Mouse (Mus musculus) neural tube, embryonic 11.5 days (tissue): ENCODE results near the gene Ginm1. TPM values are rescaled to one million over a fixed set of nuclear protein-coding genes. Genes with fewer than 3 reads are reported as not detected.

Source experiments
- ATAC-seq: fragments of 200-750 bp; cut with Nextera tagmentation; 2 replicates; pipeline ENCODE4 v1.8.0; 2017; ENCODE audit warnings: moderate number of reproducible peaks, mild to moderate bottlenecking, moderate TSS enrichment, moderate library complexity; ENCODE audit not compliant: insufficient read depth, low FRiP score, low TSS enrichment
- DNase-seq: peaks from one replicate; pipeline ENCODE4 v3.0.0-alpha.2; 2015; ENCODE audit warnings: low spot score
- H3K27ac ChIP-seq: fragments of 300-500 bp; sonication (generic); 2 replicates; pipeline ENCODE4 v1.5.1; 2014; ENCODE audit warnings: low read depth, mild to moderate bottlenecking, low read length
- H3K27me3 ChIP-seq: fragments of 300-500 bp; sonication (generic); 2 replicates; pipeline ENCODE4 v1.6.1; 2014; ENCODE audit warnings: mild to moderate bottlenecking, low read length, mixed read lengths; ENCODE audit not compliant: control insufficient read depth, insufficient read depth
- H3K36me3 ChIP-seq: fragments of 300-500 bp; sonication (generic); 2 replicates; pipeline ENCODE4 v1.6.1; 2014; ENCODE audit warnings: mild to moderate bottlenecking, low read length, moderate library complexity, mixed read lengths; ENCODE audit not compliant: control insufficient read depth, insufficient read depth
- H3K4me1 ChIP-seq: fragments of 300-500 bp; sonication (generic); 2 replicates; pipeline ENCODE4 v1.6.1; 2014; ENCODE audit warnings: low read length, mixed read lengths; ENCODE audit not compliant: control insufficient read depth, insufficient read depth
- H3K4me2 ChIP-seq: fragments of 300-500 bp; sonication (generic); 2 replicates; pipeline ENCODE4 v1.6.1; 2014; ENCODE audit warnings: low read depth, mild to moderate bottlenecking, moderate library complexity
- H3K4me3 ChIP-seq: fragments of 300-500 bp; sonication (generic); 2 replicates; pipeline ENCODE4 v1.5.1; 2014; ENCODE audit warnings: low read depth, low read length
- H3K9ac ChIP-seq: fragments of 300-500 bp; sonication (generic); 2 replicates; pipeline ENCODE4 v1.6.1; 2014; ENCODE audit warnings: mild to moderate bottlenecking, low read length
- H3K9me3 ChIP-seq: fragments of 300-500 bp; sonication (generic); 2 replicates; pipeline ENCODE4 v1.6.1; 2016; ENCODE audit warnings: low read length; ENCODE audit not compliant: control insufficient read depth
- WGBS: fragments of 180-500 bp; shearing (Covaris S2); extraction: QIAGEN DNeasy Blood & Tissue Kit; methylation state at CpG from one replicate; pipeline ENCODE4 v1.1.7; 2014; 5-methylcytosine and 5-hydroxymethylcytosine counted together
- polyA plus RNA-seq: library from polyadenylated mRNA; unstranded; fragments of >200 nt; fragmentation: Nextera tagmentation; extraction: Ambion mirVana; gene quantifications from 2 replicates; pipeline ENCODE4 v1.2.1, GENCODE M21; 2014

Gene Ginm1
- 45.4 and 50.7 TPM in 2 replicates for polyA plus RNA-seq

DNA sequence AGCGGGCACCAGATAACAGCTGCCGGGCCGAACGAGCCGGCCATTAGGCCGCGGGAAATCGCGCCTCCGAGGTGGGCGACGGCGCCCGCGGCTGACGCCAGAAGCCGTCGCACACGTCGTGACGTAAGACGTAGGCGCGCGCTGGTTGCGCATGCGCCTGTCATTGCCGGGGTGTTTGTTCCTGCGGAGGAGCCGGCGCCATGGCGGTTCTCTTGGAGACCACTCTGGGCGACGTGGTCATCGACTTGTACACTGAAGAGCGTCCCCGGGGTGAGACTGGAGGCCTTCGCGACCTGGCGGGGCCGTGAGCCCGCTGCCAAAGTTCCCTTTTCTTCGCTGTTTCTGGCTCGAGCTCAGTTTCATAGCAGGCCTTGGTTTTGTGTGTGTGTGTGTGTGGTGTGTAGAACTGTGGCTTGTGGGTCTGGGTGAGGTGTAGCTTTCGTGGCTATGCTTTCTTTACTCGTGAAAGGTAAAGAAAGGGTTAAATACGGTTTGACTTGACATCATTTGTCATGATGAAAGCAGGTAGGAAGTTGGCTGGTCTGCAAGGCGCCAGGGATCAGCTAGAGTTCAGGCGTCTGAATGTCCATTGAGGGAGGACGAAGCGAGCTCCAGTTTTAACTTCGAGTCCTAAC, at the start of gene Ginm1, which contains the start of gene Ppil4:
Gene Ginm1 (minus strand): TSS at position 74 of the 635 bp plus-strand sequence.
Gene Ppil4 (plus strand): TSS at position 141 of the 635 bp plus-strand sequence.
- Histone ChIP-seq H3K27me3 (no peaks in the 10 kb centered on the region), H3K27ac (no peak within 1 kb of the TSS), H3K9me3 (no peaks in the 10 kb centered on the region), H3K4me1 (peaks cover 7% of the 10 kb centered on the region), H3K4me3 (peak within 1 kb of the TSS; percentile 84), H3K4me2 (peak within 1 kb of the TSS; percentile 66), H3K36me3 (peaks cover 4% of the 10 kb centered on the region), H3K9ac (peak within 1 kb of the TSS; percentile 94)
- peak; percentile 95 for DNase-seq
- WGBS = under 1% methylated on average over 52 of the region's 52 CpGs
- ATAC-seq = peak; percentile 90

DNA sequence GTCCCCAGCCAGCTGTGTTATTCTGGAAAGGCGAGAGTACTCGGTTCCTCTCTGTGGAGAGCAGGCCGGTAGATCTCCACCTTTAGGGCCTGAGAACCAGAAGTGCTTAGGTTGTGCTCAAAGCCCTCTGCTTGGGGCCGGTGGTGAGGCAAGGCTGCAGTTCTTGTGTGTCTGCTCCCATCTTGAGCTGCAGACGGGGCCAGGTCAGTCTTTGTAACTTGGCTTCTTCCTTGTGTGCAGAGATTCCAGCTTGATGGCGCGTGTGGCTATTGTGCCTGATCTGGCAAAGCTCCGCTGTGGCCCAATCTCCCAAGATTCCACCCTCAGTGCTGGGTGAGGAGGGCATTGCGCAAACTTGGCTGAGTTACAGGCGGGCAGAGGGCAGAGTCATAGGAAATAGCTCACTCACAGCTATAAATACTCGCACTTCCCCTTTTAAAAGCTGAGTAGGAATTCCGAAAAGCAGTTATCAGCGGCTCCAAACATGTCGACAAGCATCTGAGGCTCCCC, 49.0 kb upstream of the Ginm1 start:
- Histone ChIP-seq H3K4me1 (no peaks in the 10 kb centered on the region), H3K27me3 (no peaks in the 10 kb centered on the region), H3K9me3 (no peaks in the 10 kb centered on the region), H3K4me2 (no peak overlapping the region), H3K9ac (no peak overlapping the region), H3K4me3 (no peak overlapping the region), H3K27ac (no peak overlapping the region), H3K36me3 (no peaks in the 10 kb centered on the region)
- ATAC-seq (no peak), DNase-seq (no peak)
- WGBS = 74% methylated on average over 14 of the region's 14 CpGs

DNA sequence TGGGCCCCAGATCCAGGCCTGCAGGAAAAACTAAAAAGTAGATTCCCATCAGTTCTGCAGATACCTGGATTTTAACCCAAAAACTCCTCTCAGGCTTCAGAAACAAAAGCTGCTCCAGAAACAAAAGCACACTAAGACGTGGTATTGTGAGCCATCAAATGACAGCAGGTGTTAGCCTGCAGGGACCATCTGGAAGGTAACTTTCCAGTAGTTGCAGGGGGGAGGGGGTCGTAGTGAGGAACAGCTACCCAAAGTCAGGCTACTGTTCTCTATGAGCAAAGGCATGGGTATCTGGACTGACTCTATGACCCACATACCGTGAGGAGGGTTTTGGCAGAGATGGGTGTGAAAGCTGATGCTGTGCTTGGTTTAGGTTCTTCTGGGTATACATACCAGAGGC, 48.2 kb upstream of the Ginm1 start:
- no peaks in the 10 kb centered on the region for H3K27me3 ChIP-seq
- no peak overlapping the region for H3K4me3 ChIP-seq
- ATAC-seq = no peak
- H3K4me1 ChIP-seq = no peaks in the 10 kb centered on the region
- no peak for DNase-seq
- no peak overlapping the region for H3K4me2 ChIP-seq
- WGBS = 62% methylated on average over 3 of the region's 3 CpGs
- no peaks in the 10 kb centered on the region for H3K9me3 ChIP-seq
- H3K36me3 ChIP-seq = no peaks in the 10 kb centered on the region
- no peak overlapping the region for H3K27ac ChIP-seq
- H3K9ac ChIP-seq = no peak overlapping the region

DNA sequence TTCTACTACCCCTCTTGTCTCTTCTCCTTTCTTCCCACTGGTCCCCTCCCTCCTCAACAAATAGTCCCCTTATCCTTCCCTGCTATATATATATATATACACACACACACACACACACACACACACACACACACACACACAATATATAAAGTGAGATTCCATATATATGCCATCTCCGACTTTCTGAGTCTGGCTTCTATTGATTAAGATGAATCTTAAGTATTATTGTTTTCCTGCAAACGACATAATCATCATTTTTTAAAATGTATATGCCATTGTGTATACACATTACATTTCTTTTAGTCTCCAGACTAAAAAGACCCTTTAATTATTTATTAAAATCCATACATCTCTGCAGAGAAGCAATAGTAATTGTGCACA, 47.7 kb upstream of the Ginm1 start:
- Histone ChIP-seq H3K4me1 (no peaks in the 10 kb centered on the region), H3K27me3 (no peaks in the 10 kb centered on the region), H3K4me3 (no peak overlapping the region), H3K27ac (no peak overlapping the region), H3K4me2 (no peak overlapping the region), H3K9me3 (no peaks in the 10 kb centered on the region), H3K36me3 (no peaks in the 10 kb centered on the region), H3K9ac (no peak overlapping the region)
- WGBS = 83% methylated on average over 2 of the region's 2 CpGs
- DNase-seq (no peak), ATAC-seq (no peak)

DNA sequence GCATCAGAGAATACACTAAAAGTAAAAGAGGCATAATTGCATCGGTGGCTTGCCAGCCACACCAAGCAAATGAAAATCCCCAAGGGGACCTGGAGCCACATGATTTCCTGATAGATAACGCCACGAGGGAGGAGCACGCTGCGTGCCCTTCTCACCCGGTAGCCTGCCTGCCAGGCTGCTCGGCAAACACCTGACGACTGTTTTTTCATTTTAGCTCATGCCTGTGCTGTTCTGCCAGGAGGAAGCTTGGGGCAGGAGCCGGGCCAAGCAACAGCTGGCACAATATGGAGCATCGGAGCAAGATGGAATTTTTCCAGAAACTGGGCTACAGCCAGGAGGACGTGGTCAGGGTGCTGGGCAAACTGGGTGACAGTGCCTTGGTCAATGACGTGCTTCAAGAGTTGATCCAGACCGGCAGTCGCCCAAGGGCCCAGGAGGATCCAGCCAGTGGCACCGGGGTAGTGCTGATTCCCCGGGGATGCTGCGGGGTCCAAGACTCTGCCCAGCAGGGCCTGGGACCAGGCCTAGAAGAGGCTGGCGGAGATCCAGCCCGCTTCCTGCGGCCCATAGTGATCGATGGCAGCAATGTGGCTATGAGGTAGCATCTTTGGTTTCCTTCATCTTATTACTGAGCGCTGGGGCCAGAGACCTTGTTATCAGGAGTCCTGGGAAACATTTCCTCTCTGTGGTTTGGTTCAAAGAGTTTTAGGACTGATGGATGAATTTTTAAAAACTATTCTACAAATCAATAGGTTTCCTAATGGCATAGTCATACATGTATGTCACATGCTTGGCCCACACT, 47.1 kb upstream of the Ginm1 start:
- no peak for DNase-seq
- Histone ChIP-seq H3K4me1 (no peaks in the 10 kb centered on the region), H3K36me3 (no peaks in the 10 kb centered on the region), H3K27me3 (no peaks in the 10 kb centered on the region), H3K27ac (no peak overlapping the region), H3K9me3 (no peaks in the 10 kb centered on the region), H3K4me2 (no peak overlapping the region), H3K4me3 (no peak overlapping the region), H3K9ac (no peak overlapping the region)
- 92% methylated on average over 22 of the region's 22 CpGs for WGBS
- ATAC-seq = no peak

DNA sequence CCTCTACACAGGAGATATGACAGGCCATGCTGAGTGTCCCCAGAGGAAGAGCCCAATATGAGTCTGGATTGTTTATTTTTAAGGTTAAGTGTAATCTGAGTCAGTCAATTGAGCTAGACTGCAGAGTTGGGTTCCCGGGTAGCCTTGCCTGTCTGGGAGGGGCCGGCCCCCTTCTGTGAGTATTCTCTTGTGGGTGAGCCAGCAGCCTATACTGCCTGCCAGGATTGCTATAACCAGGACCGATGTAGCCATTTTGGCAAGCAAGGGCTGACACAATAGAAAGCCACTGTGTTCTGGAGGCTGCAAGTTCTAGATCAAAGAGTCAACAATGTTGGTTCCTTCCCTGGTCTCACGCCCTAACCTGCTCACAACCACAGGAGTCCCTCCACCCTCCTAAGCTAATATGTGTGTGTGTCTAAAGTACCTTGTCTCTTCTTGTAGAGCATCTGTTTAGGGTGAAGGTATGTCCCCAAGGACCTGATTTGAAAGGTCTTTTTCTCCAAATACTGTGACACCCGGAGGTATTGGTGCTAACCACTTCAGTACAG, 46.3 kb upstream of the Ginm1 start:
- no peaks in the 10 kb centered on the region for H3K27me3 ChIP-seq
- no peak overlapping the region for H3K27ac ChIP-seq
- no peak overlapping the region for H3K9ac ChIP-seq
- H3K36me3 ChIP-seq = no peaks in the 10 kb centered on the region
- 89% methylated on average over 5 of the region's 5 CpGs for WGBS
- no peak overlapping the region for H3K4me3 ChIP-seq
- no peak for DNase-seq
- no peak for ATAC-seq
- no peak overlapping the region for H3K4me2 ChIP-seq
- H3K9me3 ChIP-seq = no peaks in the 10 kb centered on the region
- H3K4me1 ChIP-seq = no peaks in the 10 kb centered on the region

DNA sequence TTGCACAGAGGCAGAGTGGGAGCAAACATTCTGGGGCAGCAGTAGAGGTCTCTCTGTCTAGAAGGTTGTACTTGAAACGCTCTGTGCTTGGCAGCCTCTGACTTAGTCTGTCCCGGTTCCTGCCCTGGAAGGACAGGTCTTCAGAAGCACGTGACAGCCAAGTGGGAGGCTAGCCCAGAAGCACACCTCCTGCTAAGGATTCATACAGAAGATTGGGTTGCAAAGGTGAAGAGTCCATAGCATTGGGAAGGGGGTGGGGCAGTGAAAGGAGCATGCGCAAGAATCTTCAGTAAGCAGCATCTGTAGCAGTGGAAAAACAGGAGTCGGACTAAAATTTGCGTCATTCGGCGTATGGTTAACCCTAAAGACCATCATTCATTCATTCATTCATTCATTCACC, 45.4 kb upstream of the Ginm1 start:
- H3K36me3 ChIP-seq = no peaks in the 10 kb centered on the region
- H3K4me2 ChIP-seq = no peak overlapping the region
- DNase-seq (no peak), ATAC-seq (no peak)
- no peaks in the 10 kb centered on the region for H3K4me1 ChIP-seq
- no peak overlapping the region for H3K27ac ChIP-seq
- WGBS = 93% methylated on average over 8 of the region's 8 CpGs
- no peak overlapping the region for H3K9ac ChIP-seq
- no peaks in the 10 kb centered on the region for H3K9me3 ChIP-seq
- H3K27me3 ChIP-seq = no peaks in the 10 kb centered on the region
- H3K4me3 ChIP-seq = no peak overlapping the region

DNA sequence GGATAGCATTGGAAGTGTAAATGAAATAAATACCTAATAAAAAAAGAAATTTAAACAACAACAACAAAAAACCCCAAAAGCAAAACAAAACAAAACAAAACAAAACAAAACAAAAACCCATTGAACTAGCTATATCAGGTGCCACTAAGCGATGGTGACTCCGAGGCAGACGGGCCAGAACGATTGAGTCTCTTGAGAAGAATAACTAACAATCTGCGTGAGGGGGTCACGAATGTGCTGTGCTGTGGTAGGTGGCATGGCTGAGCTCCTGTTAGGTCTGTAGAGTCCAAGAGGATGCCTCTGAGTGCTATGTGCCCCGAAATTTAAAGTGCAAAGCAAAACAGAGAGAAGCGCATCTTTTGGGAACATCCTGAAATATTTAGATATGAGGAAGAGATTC, 44.8 kb upstream of the Ginm1 start:
- Histone ChIP-seq H3K27ac (no peak overlapping the region), H3K36me3 (no peaks in the 10 kb centered on the region), H3K27me3 (no peaks in the 10 kb centered on the region), H3K4me1 (no peaks in the 10 kb centered on the region), H3K9ac (no peak overlapping the region), H3K9me3 (no peaks in the 10 kb centered on the region), H3K4me2 (no peak overlapping the region), H3K4me3 (no peak overlapping the region)
- WGBS = 91% methylated on average over 8 of the region's 8 CpGs
- DNase-seq = no peak
- ATAC-seq = no peak
